Mouse (Mus musculus) embryonic facial prominence, embryonic 13.5 days (tissue): ENCODE results near the gene Mia2. TPM values are rescaled to one million over a fixed set of nuclear protein-coding genes. Genes with fewer than 3 reads are reported as not detected.
A peak's percentile ranks its signal among the peaks of the same experiment; 100 is the strongest.
"Not testable (repeated sequence)": the region's sequence is repeated elsewhere in the genome, so short reads cannot be mapped to it uniquely, and the experiment has no call there.

ENCODE experiments used
- ATAC-seq: fragments of 200-750 bp; cut with Nextera tagmentation; 2 replicates; pipeline ENCODE4 v1.8.0; 2017; ENCODE audit warnings: low read depth; ENCODE audit not compliant: insufficient number of reproducible peaks, insufficient read depth, low FRiP score, low TSS enrichment
- H3K27ac ChIP-seq: fragments of 300-500 bp; sonication (generic); 2 replicates; pipeline ENCODE4 v1.5.1; 2015; ENCODE audit warnings: moderate library complexity, mild to moderate bottlenecking, inconsistent platforms
- H3K27me3 ChIP-seq: fragments of 300-500 bp; sonication (generic); 2 replicates; pipeline ENCODE4 v1.6.1; 2015; ENCODE audit warnings: mild to moderate bottlenecking, inconsistent platforms
- H3K36me3 ChIP-seq: fragments of 300-500 bp; sonication (generic); 2 replicates; pipeline ENCODE4 v1.6.1; 2015; ENCODE audit warnings: mild to moderate bottlenecking, inconsistent platforms
- H3K4me1 ChIP-seq: fragments of 300-500 bp; sonication (generic); 2 replicates; pipeline ENCODE4 v1.6.1; 2015; ENCODE audit warnings: inconsistent platforms
- H3K4me2 ChIP-seq: fragments of 300-500 bp; sonication (generic); 2 replicates; pipeline ENCODE4 v1.6.1; 2015; ENCODE audit warnings: moderate library complexity, mild to moderate bottlenecking, inconsistent platforms
- H3K4me3 ChIP-seq: fragments of 300-500 bp; sonication (generic); 2 replicates; pipeline ENCODE4 v1.5.1; 2015; ENCODE audit warnings: mild to moderate bottlenecking, inconsistent platforms
- H3K9ac ChIP-seq: fragments of 300-500 bp; sonication (generic); 2 replicates; pipeline ENCODE4 v1.6.1; 2015; ENCODE audit warnings: mild to moderate bottlenecking, inconsistent platforms
- H3K9me3 ChIP-seq: fragments of 300-500 bp; sonication (generic); 2 replicates; pipeline ENCODE4 v1.6.1; 2016; ENCODE audit warnings: inconsistent platforms
- WGBS: fragments of 180-500 bp; shearing (Covaris S2); methylation state at CpG from one replicate; pipeline ENCODE4 v1.1.7; 2015; ENCODE audit warnings: mixed read lengths; 5-methylcytosine and 5-hydroxymethylcytosine counted together
- polyA plus RNA-seq: library from polyadenylated mRNA; unstranded; fragments of >200 nt; fragmentation: Nextera tagmentation; extraction: Ambion mirVana; gene quantifications from 2 replicates; pipeline ENCODE4 v1.2.1, GENCODE M21; 2015

Mia2 gene
- polyA plus RNA-seq, 1 experiment from 2014 or later, result 62.6 TPM

DNA sequence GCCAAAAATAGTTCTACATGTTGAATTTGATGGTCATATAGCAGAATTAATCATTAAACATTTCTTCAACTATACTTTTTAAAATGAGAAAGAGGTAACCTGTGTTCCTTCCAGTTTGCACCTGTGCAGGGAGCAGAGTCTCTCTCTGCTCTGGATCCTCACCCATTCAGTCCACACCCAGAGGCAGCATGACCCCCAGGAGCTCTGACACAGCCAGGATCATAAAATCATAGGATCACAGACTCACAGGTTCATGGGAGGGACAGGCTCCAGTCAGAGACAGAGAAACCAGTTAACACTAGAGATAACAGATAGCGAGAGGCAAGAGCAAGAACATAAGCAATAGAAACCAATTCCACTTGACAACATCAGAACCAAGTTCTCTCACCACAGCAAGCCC lies 112.2 kb downstream of the Mia2 start:
- Histone ChIP-seq H3K4me1 (no peaks in the 10 kb centered on the region), H3K4me3 (no peak overlapping the region), H3K36me3 (peaks cover 36% of the 10 kb centered on the region), H3K4me2 (no peak overlapping the region), H3K9ac (no peak overlapping the region), H3K9me3 (peaks cover 8% of the 10 kb centered on the region; the same call in 1 of the 2 replicates), H3K27me3 (no peaks in the 10 kb centered on the region), H3K27ac (no peak overlapping the region)
- WGBS, result 85% methylated on average over 1 of the region's 1 CpGs
- no peak for ATAC-seq

- Histone ChIP-seq H3K4me3 (no peak overlapping the region), H3K36me3 (peaks cover 14% of the 10 kb centered on the region), H3K4me1 (peaks cover 23% of the 10 kb centered on the region), H3K4me2 (no peak overlapping the region), H3K9ac (no peak overlapping the region), H3K9me3 (peaks cover 8% of the 10 kb centered on the region; the same call in 1 of the 2 replicates), H3K27ac (no peak overlapping the region), H3K27me3 (no peaks in the 10 kb centered on the region)
- ATAC-seq, result no peak
- 86% methylated on average over 4 of the region's 4 CpGs for WGBS
Measured at GRCm38 (mm10) chr12:59216176-59216575, 120.6 kb downstream of the Mia2 start.

DNA sequence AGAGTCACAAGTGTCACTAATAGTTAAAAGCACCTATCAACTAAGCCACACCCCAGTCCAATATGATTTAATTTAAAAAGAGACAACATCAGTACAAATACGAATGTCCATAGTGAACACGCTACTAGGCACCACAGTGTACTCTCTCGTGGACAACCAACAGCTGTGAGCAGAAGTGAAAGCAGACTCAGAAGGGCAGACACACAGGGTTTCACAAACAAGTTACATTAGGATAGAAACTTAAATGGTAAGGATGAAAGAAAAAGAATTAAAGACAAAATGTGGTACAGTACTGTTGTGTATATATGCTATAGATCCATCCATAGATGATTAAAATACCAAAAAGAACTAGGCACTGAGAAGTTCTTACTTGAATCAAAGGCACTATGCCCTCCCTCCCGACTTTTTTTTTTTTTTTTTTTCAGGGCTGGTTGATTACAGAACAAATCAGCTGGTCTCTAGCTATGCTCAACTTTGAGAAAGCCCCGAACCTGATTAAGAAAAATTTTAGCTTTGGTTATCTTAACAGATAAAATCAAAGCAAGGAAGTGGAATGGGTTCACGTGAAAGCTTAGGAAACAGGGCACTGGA lies 121.2 kb downstream of the Mia2 start:
- no peak overlapping the region for H3K9ac ChIP-seq
- H3K4me2 ChIP-seq, result peak overlapping the region; percentile 90
- H3K4me1 ChIP-seq, result peaks cover 23% of the 10 kb centered on the region
- H3K9me3 ChIP-seq, result peaks cover 4% of the 10 kb centered on the region; the same call in 1 of the 2 replicates
- no peak overlapping the region for H3K4me3 ChIP-seq
- WGBS, result 73% methylated on average over 6 of the region's 6 CpGs
- H3K36me3 ChIP-seq, result peaks cover 8% of the 10 kb centered on the region
- no peaks in the 10 kb centered on the region for H3K27me3 ChIP-seq
- H3K27ac ChIP-seq, result no peak overlapping the region
- no peak for ATAC-seq

DNA sequence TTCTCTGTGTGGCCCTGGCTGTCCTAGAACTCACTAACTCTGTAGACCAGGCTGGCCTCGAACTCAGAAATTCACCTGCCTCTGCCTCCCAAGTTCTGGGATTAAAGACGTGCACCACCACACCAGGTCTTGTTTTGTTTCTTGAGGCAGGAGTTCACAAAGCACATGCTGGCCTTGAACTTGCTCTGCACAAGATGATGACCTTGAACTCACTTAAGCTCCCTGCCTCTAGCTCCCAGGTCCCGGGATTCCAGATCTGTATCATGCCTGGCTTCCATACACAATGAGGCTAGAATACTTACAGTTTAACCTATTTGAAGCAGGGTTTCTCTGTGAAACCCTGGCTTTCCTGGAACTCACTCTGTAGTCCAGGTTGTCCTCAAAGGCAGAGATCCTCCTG lies 121.7 kb downstream of the Mia2 start:
- 77% methylated on average over 3 of the region's 3 CpGs for WGBS
- H3K4me2 ChIP-seq, result peak overlapping the region; percentile 90

DNA sequence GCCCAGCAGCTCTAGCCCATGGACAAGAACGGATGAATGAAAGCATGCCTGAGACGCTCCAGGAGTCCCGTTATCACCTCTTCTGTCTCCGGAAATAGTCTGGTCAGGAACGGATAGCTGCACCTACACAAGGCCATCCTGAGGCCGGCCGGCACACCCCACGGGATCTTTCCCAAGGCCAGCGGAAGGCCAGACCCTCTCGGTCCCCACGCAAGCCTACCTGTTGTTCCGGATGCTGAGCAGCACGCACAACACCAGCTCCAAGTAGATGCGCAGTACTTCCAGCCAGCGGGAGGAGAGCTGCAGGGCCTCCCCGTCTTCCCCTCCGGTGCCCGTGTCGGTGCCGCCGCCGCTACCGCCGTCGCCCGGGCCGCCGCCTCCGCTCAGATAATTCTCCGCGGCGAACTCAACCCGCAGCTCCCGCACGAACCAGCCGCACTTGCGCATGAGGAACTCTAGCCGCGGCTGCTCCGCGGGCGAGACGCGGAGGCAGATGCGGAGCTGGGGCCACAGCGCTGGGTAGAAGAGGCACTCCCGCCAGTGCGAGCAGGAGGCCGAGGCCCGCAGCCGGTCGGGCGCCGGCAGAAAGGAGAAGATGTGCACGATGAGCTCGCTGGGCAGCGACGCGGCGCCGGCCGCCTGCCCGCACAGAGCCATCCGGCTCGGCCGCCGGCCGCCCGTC lies 123.2 kb downstream of the Mia2 start:
- Histone ChIP-seq H3K36me3 (no peaks in the 10 kb centered on the region), H3K4me2 (peak overlapping the region; percentile 90), H3K4me3 (peak overlapping the region; percentile 93), H3K9ac (peak overlapping the region; percentile 90), H3K4me1 (peaks cover 23% of the 10 kb centered on the region), H3K9me3 (no peaks in the 10 kb centered on the region), H3K27ac (peak overlapping the region; percentile 95), H3K27me3 (no peaks in the 10 kb centered on the region)
- WGBS, result under 1% methylated on average over 68 of the region's 69 CpGs
- ATAC-seq, result no peak

More for the DNA sequence above, 121.7 kb downstream of the Mia2 start:
- H3K4me3 ChIP-seq, result peak overlapping the region; percentile 93; the same call in 1 of the 2 replicates
- H3K36me3 ChIP-seq, result 0 out of 2 replicates have a peak, but pooled peaks cover 3% of the 10 kb centered on the region
- H3K27ac ChIP-seq, result no peak overlapping the region
- H3K9ac ChIP-seq, result no peak overlapping the region
- ATAC-seq, result no peak
- no peaks in the 10 kb centered on the region for H3K27me3 ChIP-seq
- peaks cover 2% of the 10 kb centered on the region; the same call in 1 of the 2 replicates for H3K9me3 ChIP-seq
- peaks cover 23% of the 10 kb centered on the region for H3K4me1 ChIP-seq

DNA sequence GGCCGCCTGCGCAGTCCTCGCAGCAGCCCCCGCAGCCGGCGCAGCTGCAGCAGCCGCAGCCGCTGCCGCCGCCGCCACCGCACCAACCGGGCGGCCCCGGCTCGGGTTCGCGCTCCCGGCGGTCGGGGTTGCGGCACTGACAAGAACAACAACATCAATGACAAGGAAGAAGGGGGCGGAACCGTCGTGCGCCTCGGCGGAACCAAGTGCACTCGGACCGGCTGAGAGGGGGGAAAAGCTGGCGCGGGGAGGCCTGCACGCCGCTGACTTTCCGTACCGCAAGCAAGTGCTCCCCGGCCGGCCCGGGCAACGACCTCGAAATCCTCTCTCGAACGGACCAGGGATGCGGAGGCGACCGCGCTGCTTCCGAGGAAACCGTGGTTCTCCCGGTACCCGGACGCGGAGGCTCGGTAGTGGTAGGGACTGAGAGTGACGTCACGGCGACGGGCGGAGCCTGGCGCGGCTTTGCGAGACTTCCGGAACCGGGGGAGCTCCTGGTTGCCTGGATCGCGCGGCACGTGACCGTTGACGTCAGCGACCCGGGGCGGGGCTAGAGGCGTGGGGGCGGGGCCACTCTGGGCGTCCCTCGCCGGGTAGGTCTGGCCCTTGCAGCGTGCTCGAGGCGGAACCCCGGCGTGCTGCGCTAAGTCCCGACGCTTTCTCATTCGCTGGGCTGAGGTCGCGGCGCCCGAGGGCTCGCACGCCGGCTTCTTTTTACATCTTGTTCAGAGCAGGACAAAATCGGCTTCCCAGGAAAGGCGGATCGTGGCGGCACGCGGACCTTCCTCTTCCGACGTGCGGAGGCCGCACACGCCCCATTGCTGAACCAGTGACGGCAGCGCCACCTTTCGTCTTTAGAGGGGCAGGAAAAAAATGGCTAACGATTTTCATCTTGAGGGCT lies 124.0 kb downstream of the Mia2 start, which contains the start of gene Fbxo33:
Gene Fbxo33 (minus strand): TSS at position 401 of the 901 bp plus-strand sequence.
- H3K27ac ChIP-seq, result peak within 1 kb of the TSS; percentile 95
- peak within 1 kb of the TSS; percentile 93 for H3K4me3 ChIP-seq
- peak within 1 kb of the TSS; percentile 90 for H3K4me2 ChIP-seq
- H3K27me3 ChIP-seq, result no peaks in the 10 kb centered on the region
- peak within 1 kb of the TSS; percentile 90 for H3K9ac ChIP-seq
- H3K9me3 ChIP-seq, result no peaks in the 10 kb centered on the region
- ATAC-seq, result peak; percentile 98
- H3K4me1 ChIP-seq, result peaks cover 23% of the 10 kb centered on the region
- under 1% methylated on average over 109 of the region's 109 CpGs for WGBS
- no peaks in the 10 kb centered on the region for H3K36me3 ChIP-seq

- Histone ChIP-seq H3K36me3 (no peaks in the 10 kb centered on the region), H3K27me3 (no peaks in the 10 kb centered on the region), H3K9ac (no peak overlapping the region), H3K4me3 (no peak overlapping the region), H3K27ac (no peak overlapping the region), H3K9me3 (no peaks in the 10 kb centered on the region), H3K4me1 (no peaks in the 10 kb centered on the region), H3K4me2 (no peak overlapping the region)
- 86% methylated on average over 5 of the region's 5 CpGs for WGBS
- no peak for ATAC-seq
Measured at GRCm38 (mm10) chr12:59228401-59228800, 132.8 kb downstream of the Mia2 start.

GRCm38 (mm10) chr12:59238434-59238833 lies 142.8 kb downstream of the Mia2 start:
- Histone ChIP-seq H3K9me3 (no peaks in the 10 kb centered on the region), H3K9ac (no peak overlapping the region), H3K4me3 (no peak overlapping the region), H3K4me2 (no peak overlapping the region), H3K27me3 (no peaks in the 10 kb centered on the region), H3K4me1 (no peaks in the 10 kb centered on the region), H3K36me3 (no peaks in the 10 kb centered on the region), H3K27ac (no peak overlapping the region)
- 77% methylated on average over 5 of the region's 5 CpGs for WGBS
- no peak for ATAC-seq

- H3K9me3 ChIP-seq, H3K9ac ChIP-seq, H3K27ac ChIP-seq, H3K4me2 ChIP-seq, H3K36me3 ChIP-seq, H3K4me3 ChIP-seq, H3K4me1 ChIP-seq, H3K27me3 ChIP-seq, ATAC-seq: not testable (repeated sequence)
- WGBS, result 89% methylated on average over 8 of the region's 8 CpGs
Measured at GRCm38 (mm10) chr12:59241031-59241430, 145.4 kb downstream of the Mia2 start.
